ENCODE assay signal across 20 mouse cellular contexts in the genomic region with DNA sequence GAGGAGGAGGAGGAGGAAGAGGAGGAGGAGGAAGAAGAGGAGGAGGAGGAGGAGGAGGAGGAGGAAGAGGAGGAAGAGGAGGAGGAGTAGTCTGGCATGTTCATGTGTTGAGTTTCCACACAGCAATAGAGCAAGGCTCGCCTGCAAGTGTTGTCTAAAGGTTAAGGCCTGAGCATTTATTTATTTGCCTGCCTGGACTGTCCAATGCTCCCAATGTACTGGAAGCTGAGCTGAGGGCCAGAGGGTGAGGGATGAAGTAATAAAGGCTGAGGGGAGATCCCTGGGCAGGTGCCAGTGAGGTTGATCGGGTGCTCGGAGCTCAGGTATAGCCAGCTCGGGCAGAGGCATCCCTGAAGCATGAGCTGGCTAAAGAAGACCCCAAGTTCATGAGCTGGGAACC. TPM values are rescaled to one million over a fixed set of nuclear protein-coding genes. Genes with fewer than 3 reads are reported as not detected.
"Had no signal": no experiment of that assay in that cellular context is flagged by ENCODE, and none has a peak within 500 bp of the region (broad histone marks: within the 10 kb centered on the region; RNA-seq: fewer than 3 reads in every experiment).

No protein-coding gene starts in this region.

- H3K27me3 ChIP-seq: neural tube, embryonic 13.5 days; neural tube, embryonic 15.5 days; stomach, embryonic 15.5 days had no signal

- H3K27ac ChIP-seq: neural tube, embryonic 13.5 days; neural tube, embryonic 15.5 days; stomach, embryonic 15.5 days had no signal

- H3K4me2 ChIP-seq: neural tube, embryonic 13.5 days; neural tube, embryonic 15.5 days; stomach, embryonic 15.5 days had no signal

- DNase-seq: retina, postnatal 1 day; right cerebral cortex, adult 18-20 months; right cerebral cortex, postnatal 14 days; right cerebral cortex, postnatal 25 days; right cerebral cortex, postnatal 4 days; spleen, adult 18-20 months; thymus, adult 18-20 months; thymus, adult 2 months; thymus, postnatal 14 days; thymus, postnatal 25 days; thymus, postnatal 36 days; thymus, postnatal 4 days had no signal

- H3K9ac ChIP-seq: neural tube, embryonic 13.5 days; neural tube, embryonic 15.5 days; stomach, embryonic 15.5 days had no signal

- H3K4me3 ChIP-seq: neural tube, embryonic 13.5 days; neural tube, embryonic 15.5 days; stomach, embryonic 15.5 days had no signal

- H3K36me3 ChIP-seq: neural tube, embryonic 13.5 days; neural tube, embryonic 15.5 days; stomach, embryonic 15.5 days had no signal

- H3K4me1 ChIP-seq: neural tube, embryonic 15.5 days had no signal

- H3K9me3 ChIP-seq: neural tube, embryonic 13.5 days; neural tube, embryonic 15.5 days; stomach, embryonic 15.5 days had no signal

RNA-seq across cellular contexts. Expression of gene Gucy2d, which starts 27.1 kb away (rescaled TPM):
- total RNA-seq: neutrophil, adult 5-6 weeks had no signal
- polyA plus RNA-seq: neural tube, embryonic 13.5 days; small intestine, adult 2 months; spleen, adult 2 months; stomach, embryonic 14.5 days; thymus, postnatal 0 days had no signal

RNA-seq across cellular contexts. Expression of gene Tsku, which starts 52.0 kb away (rescaled TPM):
- total RNA-seq: neutrophil, adult 5-6 weeks had no signal
